Mouse (Mus musculus) limb, embryonic 10.5 days (tissue): Measurements from ENCODE around the gene Asphd2. TPM values are rescaled to one million over a fixed set of nuclear protein-coding genes. Genes with fewer than 3 reads are reported as not detected.

ENCODE experiments used
- DNase-seq: peaks from one replicate; pipeline ENCODE4 v3.0.0-alpha.2; 2017; ENCODE audit warnings: low spot score
- H3K27ac ChIP-seq: fragments of 300-500 bp; sonication (generic); 2 replicates; pipeline ENCODE4 v1.5.1; 2016; ENCODE audit warnings: mild to moderate bottlenecking
- H3K27me3 ChIP-seq: fragments of 300-500 bp; sonication (generic); 2 replicates; pipeline ENCODE4 v1.6.1; 2016; ENCODE audit warnings: low read depth, mild to moderate bottlenecking; ENCODE audit not compliant: poor library complexity, severe bottlenecking
- H3K36me3 ChIP-seq: fragments of 300-500 bp; sonication (generic); 2 replicates; pipeline ENCODE4 v1.6.1; 2016; ENCODE audit warnings: mild to moderate bottlenecking, moderate library complexity
- H3K4me1 ChIP-seq: fragments of 300-500 bp; sonication (generic); 2 replicates; pipeline ENCODE4 v1.6.1; 2016
- H3K4me3 ChIP-seq: fragments of 300-500 bp; sonication (generic); 2 replicates; pipeline ENCODE4 v1.5.1; 2016; ENCODE audit warnings: mild to moderate bottlenecking, moderate library complexity
- H3K9me3 ChIP-seq: fragments of 300-500 bp; sonication (generic); replicated peaks from 2 replicates; pipeline ENCODE4 v1.6.1; 2016; ENCODE audit warnings: mild to moderate bottlenecking
- WGBS: fragments of 180-500 bp; shearing (Covaris S2); methylation state at CpG from one replicate; pipeline ENCODE4 v1.1.7; 2016; 5-methylcytosine and 5-hydroxymethylcytosine counted together
- polyA plus RNA-seq: library from polyadenylated mRNA; unstranded; fragments of >200 nt; fragmentation: Nextera tagmentation; extraction: Ambion mirVana; gene quantifications from 2 replicates; pipeline ENCODE4 v1.2.1, GENCODE M21; 2016

Asphd2 gene
- polyA plus RNA-seq, 1 experiment from 2014 or later = 22.0 TPM

DNA sequence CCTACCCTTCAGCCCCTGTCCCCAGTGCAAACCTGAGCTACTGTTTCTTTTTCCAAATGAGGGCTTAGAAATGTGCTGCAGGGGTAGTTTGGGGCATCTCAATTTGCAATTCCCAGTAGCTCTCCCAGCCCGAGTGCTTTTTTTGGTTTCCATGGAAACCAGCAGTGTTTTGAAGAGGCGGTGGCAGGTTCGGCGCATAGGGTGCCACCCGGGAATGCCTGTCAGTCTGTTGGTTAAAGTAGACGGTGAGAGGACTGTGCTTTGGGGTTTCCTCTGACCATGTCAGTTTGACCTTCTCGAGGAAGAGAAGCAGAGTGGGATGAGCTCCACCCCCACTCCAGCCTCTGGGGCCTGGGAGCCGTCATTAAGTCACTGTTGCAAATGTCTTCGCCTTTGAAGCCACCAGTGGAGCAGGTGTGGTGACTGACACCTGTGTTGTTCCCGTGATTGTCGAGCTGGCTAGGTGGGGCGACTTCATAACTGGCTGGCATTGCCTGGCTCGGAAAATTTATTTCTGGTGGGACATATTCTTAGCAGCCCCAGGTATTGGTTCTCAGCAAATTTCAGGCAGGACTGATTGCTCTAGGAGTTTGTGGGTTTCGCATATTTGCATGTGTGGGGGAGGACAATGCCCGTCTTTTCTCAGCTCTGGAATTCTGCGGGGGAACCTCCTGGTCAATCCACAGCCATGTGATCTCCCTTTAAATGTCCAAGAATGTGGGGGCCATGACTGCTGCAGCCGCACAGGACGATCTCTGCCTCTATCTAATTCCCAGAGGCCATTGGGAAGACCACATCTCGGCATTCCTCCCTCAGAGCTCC is 17.1 kb upstream of the Asphd2 start:
- DNase-seq = no peak
- no peaks in the 10 kb centered on the region for H3K36me3 ChIP-seq
- no peak overlapping the region for H3K27ac ChIP-seq
- H3K27me3 ChIP-seq = peaks cover 27% of the 10 kb centered on the region; the same call in 1 of the 2 replicates
- no peaks in the 10 kb centered on the region for H3K9me3 ChIP-seq
- WGBS = 12% methylated on average over 19 of the region's 19 CpGs
- H3K4me3 ChIP-seq = no peak overlapping the region
- H3K4me1 ChIP-seq = peaks cover 16% of the 10 kb centered on the region

DNA sequence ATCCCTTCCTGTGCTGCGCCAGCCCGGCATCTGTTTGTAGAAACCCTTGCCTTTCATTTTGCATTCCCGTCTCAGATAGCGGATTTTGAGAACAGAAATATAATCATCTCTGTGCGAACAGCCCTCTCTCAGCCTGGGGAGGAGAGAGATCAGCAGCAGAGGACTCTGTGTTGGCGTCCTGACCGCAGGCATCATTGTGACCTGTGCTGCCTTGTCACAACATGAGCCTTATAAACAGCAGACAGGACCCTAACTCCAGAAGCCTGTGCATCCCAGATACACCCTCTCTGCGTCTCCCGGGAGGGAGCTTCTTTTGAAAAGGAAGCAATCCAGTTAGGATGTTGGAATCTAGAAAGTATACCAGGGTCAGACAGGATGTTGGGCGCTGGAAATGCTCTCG is 16.4 kb upstream of the Asphd2 start:
- Histone ChIP-seq H3K27ac (no peak overlapping the region), H3K4me3 (no peak overlapping the region)

DNA sequence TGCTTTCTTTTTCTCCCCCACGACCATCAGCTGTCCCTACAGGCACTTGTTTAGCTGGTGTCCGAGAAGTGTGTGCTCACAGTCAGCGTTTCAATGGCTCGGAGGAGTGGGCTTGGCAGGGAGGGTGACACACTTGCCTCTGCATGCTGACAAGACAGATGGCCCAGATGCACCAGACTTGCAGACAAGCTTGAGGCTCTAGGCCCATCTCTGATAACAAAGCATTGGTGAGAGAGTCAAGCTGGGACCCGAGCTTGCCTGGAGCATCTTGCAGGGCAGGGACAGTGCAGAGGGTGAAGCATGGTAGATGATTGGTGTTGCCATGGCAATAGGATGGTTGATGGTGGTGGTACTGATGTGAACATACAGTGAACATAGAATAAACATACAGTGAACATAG is 14.6 kb upstream of the Asphd2 start:
- 72% methylated on average over 5 of the region's 5 CpGs for WGBS
- peaks cover 16% of the 10 kb centered on the region for H3K4me1 ChIP-seq
- H3K27me3 ChIP-seq = peaks cover 27% of the 10 kb centered on the region; the same call in 1 of the 2 replicates
- no peak overlapping the region for H3K4me3 ChIP-seq
- no peaks in the 10 kb centered on the region for H3K36me3 ChIP-seq
- H3K9me3 ChIP-seq = no peaks in the 10 kb centered on the region
- no peak for DNase-seq
- H3K27ac ChIP-seq = no peak overlapping the region

More for the DNA sequence above, 16.4 kb upstream of the Asphd2 start:
- Histone ChIP-seq H3K36me3 (no peaks in the 10 kb centered on the region), H3K27me3 (peaks cover 27% of the 10 kb centered on the region; the same call in 1 of the 2 replicates), H3K4me1 (peaks cover 16% of the 10 kb centered on the region), H3K9me3 (no peaks in the 10 kb centered on the region)
- no peak for DNase-seq
- 51% methylated on average over 11 of the region's 11 CpGs for WGBS

DNA sequence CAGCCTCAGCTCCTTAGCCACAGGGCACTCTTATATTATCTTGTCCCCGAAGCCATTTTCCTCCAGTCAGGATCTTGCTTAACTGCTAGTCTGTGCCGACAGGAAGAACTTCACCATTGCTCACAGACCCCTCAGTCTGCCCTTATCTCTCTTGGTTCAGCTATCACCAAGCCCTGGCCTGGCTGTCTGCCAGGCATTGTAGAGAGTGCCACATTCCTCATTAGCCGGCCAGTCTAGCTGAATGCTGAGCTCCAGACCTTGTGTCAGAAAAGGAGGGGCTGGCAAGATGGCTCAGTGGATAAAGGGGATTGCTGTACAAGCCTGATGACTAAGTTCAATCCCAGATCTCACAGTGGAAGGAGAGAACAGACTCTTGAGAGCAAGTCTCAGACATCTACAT is 11.4 kb upstream of the Asphd2 start:
- no peak for DNase-seq
- H3K4me3 ChIP-seq = no peak overlapping the region
- 77% methylated on average over 3 of the region's 3 CpGs for WGBS
- peaks cover 2% of the 10 kb centered on the region; the same call in 1 of the 2 replicates for H3K4me1 ChIP-seq
- no peak overlapping the region for H3K27ac ChIP-seq
- H3K9me3 ChIP-seq = no peaks in the 10 kb centered on the region
- H3K36me3 ChIP-seq = no peaks in the 10 kb centered on the region
- peaks cover 8% of the 10 kb centered on the region; the same call in 1 of the 2 replicates for H3K27me3 ChIP-seq

DNA sequence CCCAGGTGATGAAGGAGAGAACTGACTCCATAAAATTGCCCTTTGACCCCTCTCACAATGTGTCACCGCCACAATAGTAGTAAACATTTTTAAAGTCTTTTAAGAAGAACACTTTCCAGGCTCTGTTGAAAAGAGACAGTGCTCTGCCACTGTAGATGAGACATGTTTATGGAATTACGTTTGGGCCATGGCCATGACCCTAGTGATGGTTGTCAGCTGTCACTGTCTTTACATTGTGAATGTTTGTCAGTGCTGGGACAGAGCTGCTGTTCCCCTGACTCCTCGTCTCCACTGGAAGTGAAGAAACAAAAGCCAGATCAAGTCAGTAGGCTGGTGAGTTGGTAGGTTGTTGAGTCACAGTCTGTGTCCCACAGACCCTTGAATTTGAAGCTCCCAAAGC is 7.8 kb upstream of the Asphd2 start:
- Histone ChIP-seq H3K36me3 (no peaks in the 10 kb centered on the region), H3K4me1 (no peaks in the 10 kb centered on the region), H3K27me3 (no peaks in the 10 kb centered on the region), H3K27ac (no peak overlapping the region), H3K4me3 (no peak overlapping the region), H3K9me3 (no peaks in the 10 kb centered on the region)
- WGBS = 68% methylated on average over 3 of the region's 3 CpGs
- no peak for DNase-seq

DNA sequence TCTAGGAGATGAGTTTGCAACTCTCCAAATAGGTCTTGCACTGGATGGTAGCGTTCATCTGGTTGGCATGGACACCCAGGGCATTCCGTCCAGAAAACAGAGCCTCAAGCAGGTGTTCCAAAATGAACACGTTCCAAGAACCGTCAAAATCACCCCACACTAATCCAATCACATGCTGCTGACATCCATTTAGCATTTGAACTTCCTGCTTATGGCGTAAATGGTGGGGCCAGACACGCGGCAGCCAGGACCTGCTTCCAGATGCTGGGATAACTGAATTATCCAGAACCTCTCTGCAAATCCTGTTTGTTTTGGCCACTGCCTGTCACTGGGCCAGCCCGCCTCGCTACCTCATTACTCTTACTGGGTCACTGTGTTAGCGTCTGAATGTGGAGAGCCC is 4.6 kb upstream of the Asphd2 start:
- no peak overlapping the region for H3K27ac ChIP-seq
- no peaks in the 10 kb centered on the region for H3K36me3 ChIP-seq
- 77% methylated on average over 10 of the region's 10 CpGs for WGBS
- H3K4me3 ChIP-seq = no peak overlapping the region
- H3K9me3 ChIP-seq = no peaks in the 10 kb centered on the region
- H3K4me1 ChIP-seq = peaks cover 18% of the 10 kb centered on the region
- DNase-seq = no peak
- H3K27me3 ChIP-seq = peaks cover 2% of the 10 kb centered on the region

DNA sequence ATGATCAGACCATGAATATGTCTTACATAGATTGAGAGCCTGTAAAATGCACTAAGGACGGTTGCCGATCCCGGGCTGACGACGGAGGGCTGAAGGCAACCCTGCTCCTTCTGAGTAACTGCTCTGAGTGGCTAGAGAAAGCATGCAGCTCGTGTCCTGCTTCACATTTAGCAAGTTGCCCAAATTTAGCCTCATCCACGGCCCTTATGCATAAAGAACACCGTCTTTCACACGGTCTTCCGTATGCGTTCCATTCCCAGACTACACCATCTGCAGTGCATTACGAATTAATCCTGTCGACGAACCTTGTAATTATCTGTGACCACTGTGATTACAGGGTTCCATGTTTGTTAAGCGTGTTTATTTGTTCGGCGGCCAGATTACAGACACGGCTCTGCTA is 1.4 kb upstream of the Asphd2 start:
- peak overlapping the region; percentile 70 for H3K4me3 ChIP-seq
- peak; percentile 40 for DNase-seq
- H3K27me3 ChIP-seq = peaks cover 35% of the 10 kb centered on the region
- peak overlapping the region; percentile 93 for H3K27ac ChIP-seq
- 66% methylated on average over 18 of the region's 18 CpGs for WGBS
- H3K4me1 ChIP-seq = peaks cover 32% of the 10 kb centered on the region
- H3K9me3 ChIP-seq = no peaks in the 10 kb centered on the region
- peaks cover 8% of the 10 kb centered on the region for H3K36me3 ChIP-seq

DNA sequence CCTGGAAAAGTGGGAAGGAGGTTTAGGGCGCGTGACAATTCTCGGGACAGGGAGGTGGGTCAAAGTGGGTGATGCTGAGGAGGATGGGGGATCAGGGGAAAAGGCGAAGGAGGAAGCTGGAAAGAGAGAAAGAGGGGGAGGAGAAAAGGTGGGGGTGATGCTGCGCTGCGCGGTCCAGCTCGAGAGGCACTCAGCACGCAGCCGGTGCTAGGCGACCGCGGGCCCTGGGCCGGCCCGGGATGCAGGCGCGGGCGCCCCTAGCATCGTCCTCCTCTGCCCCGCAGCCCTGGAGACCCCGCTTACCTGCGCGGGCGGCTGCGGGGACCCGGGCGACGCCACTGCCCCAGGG is 277 bp downstream of the Asphd2 start:
- no peaks in the 10 kb centered on the region for H3K9me3 ChIP-seq
- peaks cover 17% of the 10 kb centered on the region for H3K36me3 ChIP-seq
- WGBS = under 1% methylated on average over 27 of the region's 28 CpGs
- peaks cover 33% of the 10 kb centered on the region for H3K4me1 ChIP-seq
- peak overlapping the region; percentile 70 for H3K4me3 ChIP-seq
- DNase-seq = no peak
- peaks cover 38% of the 10 kb centered on the region for H3K27me3 ChIP-seq
- H3K27ac ChIP-seq = peak overlapping the region; percentile 93

DNA sequence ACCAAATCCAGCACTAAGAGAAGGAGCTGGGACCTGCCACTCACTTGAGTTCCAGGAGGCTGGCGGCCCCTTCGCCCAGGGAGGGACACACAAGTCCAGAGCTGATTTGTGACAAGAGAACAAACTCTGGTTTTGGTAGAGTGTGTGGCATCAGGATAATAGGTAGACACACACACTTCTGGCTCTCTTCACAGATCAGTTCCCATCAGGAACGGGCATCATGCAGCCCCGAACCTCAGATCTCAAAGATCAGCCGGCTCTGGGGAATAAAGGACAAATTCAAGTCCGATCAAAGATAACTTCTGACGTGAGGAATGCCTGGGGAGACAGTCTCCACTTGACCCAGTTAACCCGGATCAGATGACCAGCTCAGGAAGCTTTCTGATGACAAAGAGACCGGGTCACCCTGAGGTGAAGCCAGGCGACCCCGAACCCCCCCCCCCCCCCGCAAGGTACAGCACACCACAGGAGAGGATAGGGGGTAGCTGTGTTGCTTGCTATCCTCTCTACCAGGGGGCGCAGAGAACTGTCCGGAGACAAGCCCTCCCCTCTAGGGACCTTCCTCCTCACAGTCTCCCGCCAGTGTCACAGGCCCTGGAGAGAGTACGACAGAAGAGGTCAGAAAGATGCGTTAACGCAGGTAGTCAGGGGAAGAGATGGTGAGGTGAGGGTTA is 788 bp downstream of the Asphd2 start:
- Histone ChIP-seq H3K9me3 (no peaks in the 10 kb centered on the region), H3K4me1 (peaks cover 33% of the 10 kb centered on the region), H3K36me3 (peaks cover 18% of the 10 kb centered on the region), H3K27ac (peak overlapping the region; percentile 93), H3K27me3 (peaks cover 38% of the 10 kb centered on the region), H3K4me3 (peak overlapping the region; percentile 70)
- DNase-seq = no peak
- 12% methylated on average over 18 of the region's 18 CpGs for WGBS

DNA sequence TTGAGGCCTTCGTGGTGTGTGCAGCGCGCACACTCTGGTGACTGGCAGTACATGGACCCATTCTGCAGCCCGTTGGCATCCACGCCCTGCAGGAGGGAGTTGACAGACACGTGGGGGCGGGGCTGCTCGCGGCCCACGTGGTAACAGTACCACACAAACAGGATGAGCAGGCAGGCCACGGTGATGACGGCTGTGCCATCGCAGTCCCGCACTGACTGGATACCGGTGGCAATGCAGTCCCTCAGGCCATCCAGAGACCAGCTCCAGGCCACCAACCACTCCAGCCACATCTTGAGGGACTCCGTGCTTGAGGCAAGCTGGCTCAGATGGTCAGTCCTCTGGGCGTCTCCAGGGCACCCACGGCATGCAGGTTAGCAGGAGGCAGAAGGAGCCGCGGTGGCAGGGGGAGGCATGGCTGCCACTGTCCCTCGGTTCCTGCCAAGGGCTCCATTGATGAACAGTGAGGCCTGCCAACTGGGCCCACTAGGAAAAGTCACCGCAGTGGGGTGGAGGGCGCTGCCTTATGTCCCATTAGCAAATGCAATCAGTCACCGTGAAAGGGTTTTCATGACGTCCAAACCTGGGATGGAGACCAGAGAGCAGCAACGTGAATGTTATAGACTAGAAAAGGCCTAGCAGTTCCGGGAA is 2.9 kb downstream of the Asphd2 start:
- Histone ChIP-seq H3K27me3 (peaks cover 38% of the 10 kb centered on the region), H3K9me3 (no peaks in the 10 kb centered on the region), H3K4me1 (peaks cover 33% of the 10 kb centered on the region), H3K27ac (no peak overlapping the region), H3K36me3 (peaks cover 24% of the 10 kb centered on the region), H3K4me3 (no peak overlapping the region)
- no peak for DNase-seq
- 68% methylated on average over 27 of the region's 27 CpGs for WGBS

DNA sequence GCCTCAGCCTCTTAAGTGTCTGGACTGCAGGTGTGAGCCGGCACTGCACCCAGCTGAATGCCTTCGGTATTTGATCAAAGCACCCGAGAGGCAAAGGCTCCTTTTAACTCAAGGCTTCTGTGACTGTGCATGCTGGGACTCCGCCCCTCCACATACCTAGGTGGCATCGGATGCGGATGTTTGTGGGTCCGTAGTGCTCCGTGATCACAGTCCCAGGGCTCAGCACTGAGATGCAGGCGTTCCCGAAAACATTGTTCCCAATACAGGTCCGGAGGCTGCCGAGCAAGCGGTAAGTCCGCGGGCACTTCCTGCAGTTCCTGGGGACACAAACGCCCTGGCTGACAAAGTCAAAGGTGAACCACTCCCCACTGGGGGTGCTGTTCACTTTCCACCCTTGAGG is 3.7 kb downstream of the Asphd2 start:
- no peak overlapping the region for H3K4me3 ChIP-seq
- 46% methylated on average over 16 of the region's 16 CpGs for WGBS
- H3K27me3 ChIP-seq = peaks cover 38% of the 10 kb centered on the region
- H3K9me3 ChIP-seq = no peaks in the 10 kb centered on the region
- H3K27ac ChIP-seq = no peak overlapping the region
- peaks cover 32% of the 10 kb centered on the region for H3K36me3 ChIP-seq
- H3K4me1 ChIP-seq = peaks cover 27% of the 10 kb centered on the region
- no peak for DNase-seq

DNA sequence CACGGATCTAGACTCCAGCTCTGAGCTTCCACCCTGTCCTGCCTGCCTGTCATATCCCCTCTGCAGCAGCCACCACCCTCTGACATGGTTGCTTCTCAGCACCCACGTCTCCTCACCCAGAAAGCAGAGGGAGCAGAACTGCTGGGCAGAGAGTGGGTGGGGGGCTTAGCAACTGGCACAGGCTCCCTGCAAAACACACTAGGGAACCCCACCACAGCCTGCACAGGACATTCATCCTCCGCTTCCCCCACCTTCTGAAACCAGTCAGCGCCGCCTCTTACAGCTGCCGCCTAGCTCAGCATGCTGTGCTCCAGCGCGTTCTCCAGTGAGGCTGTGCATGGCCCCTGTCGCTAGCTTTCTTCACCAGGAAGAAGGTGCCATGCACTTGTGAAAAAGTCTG is 5.3 kb downstream of the Asphd2 start:
- Histone ChIP-seq H3K4me1 (peaks cover 16% of the 10 kb centered on the region), H3K36me3 (peaks cover 43% of the 10 kb centered on the region), H3K9me3 (no peaks in the 10 kb centered on the region), H3K27ac (no peak overlapping the region), H3K4me3 (no peak overlapping the region), H3K27me3 (peaks cover 36% of the 10 kb centered on the region)
- 74% methylated on average over 9 of the region's 9 CpGs for WGBS
- no peak for DNase-seq

DNA sequence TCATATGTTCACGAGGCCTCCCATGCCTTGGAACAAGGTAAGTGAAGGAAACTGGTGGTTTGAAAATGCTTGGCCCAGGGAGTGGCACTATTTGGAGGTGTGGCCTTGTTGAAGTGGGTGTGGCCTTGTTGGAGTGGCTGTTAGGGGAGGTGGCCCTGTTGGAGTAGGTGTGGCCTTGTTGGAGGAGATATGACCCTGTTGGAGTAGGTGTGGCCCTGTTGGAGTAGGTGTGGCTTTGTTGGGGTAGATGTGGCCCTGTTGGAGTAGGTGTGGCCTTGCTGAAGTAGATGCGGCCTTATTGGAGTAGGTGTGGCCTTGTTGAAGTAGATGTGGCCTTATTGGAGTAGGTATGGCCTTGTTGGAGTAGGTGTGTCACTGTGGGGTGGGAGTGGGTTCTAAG is 8.7 kb downstream of the Asphd2 start:
- H3K9me3 ChIP-seq = no peaks in the 10 kb centered on the region
- DNase-seq = no peak
- 74% methylated on average over 2 of the region's 2 CpGs for WGBS
- no peak overlapping the region for H3K27ac ChIP-seq
- 0 out of 2 replicates have a peak, but pooled peaks cover 2% of the 10 kb centered on the region for H3K27me3 ChIP-seq
- peaks cover 34% of the 10 kb centered on the region for H3K36me3 ChIP-seq
- H3K4me1 ChIP-seq = peaks cover 5% of the 10 kb centered on the region
- no peak overlapping the region for H3K4me3 ChIP-seq
